Mouse (Mus musculus): ENCODE results near the gene Afap1l2. TPM values are rescaled to one million over a fixed set of nuclear protein-coding genes. Genes with fewer than 3 reads are reported as not detected.

The Afap1l2 gene
- total and polyA plus RNA-seq, 2 experiments from 2014 or later = 8.1 to 15.3 TPM

DNA sequence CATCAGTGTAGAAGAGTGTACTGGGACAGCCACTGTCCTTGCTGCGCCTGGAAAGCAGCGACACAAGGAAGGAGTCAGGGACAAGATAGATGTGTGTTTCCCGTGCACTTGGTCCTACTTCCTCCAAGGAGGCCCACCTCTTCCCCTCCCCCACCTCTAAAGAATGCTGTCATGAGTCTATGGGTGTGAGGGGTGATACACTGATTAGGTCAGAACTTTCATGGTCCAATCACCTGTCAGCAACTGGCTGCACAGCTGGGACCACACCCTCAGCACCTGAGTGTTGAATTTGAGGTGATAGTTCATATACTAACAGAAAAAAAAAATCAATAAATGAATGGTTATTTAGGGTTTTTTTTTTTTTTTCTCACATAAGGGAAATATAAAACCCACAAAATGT, 4.0 kb upstream of the Afap1l2 start:
- no peak for TF ChIP-seq CTCF (IDR thresholded peaks at IDR 0.05)
- Histone ChIP-seq H3K36me3 (ENCODE audit: insufficient read depth, low read length) (no peaks in the 10 kb centered on the region), H3K27ac (ENCODE audit: low read depth, low read length) (no peak overlapping the region), H3K4me1 (ENCODE audit: insufficient read depth, low read length) (peaks cover 3% of the 10 kb centered on the region; the same call in 1 of the 2 replicates), H3K9me3 (ENCODE audit: low read length) (no peaks in the 10 kb centered on the region), H3K4me2 (ENCODE audit: low read depth, low read length, poor library complexity, severe bottlenecking) (no peak overlapping the region), H3K27me3 (ENCODE audit: insufficient read depth, low read length) (peaks cover 13% of the 10 kb centered on the region; the same call in 1 of the 2 replicates), H3K9ac (replicated peaks; ENCODE audit: low read length, poor library complexity, severe bottlenecking) (no peak overlapping the region), H3K4me3 (ENCODE audit: low read depth, low read length) (no peak overlapping the region)
- 87% methylated on average over 3 of the region's 3 CpGs for WGBS
- DNase-seq (ENCODE audit: low spot score) (no peak), ATAC-seq (ENCODE audit: low FRiP score) (no peak)

DNA sequence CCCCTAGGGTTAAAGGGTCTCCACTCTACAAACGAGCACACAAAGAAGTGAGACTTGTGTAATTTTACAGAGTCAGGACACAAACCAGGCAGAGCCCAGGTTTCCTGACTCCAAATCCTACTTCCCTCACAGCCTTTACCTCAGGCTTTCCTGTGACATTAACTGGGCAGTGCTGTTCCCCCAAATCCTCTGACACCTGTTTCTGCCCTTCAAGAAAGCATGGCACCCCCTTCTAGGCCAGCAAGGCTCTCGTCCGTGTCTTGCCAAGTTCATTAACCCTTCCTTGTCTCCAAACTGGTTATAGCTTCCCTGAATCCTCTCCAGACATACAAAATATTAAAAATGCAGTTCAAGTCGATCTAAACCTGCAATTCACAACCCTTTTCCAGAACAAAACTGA, 2.0 kb upstream of the Afap1l2 start:
- Histone ChIP-seq H3K4me2 (ENCODE audit: low read depth, low read length, poor library complexity, severe bottlenecking) (no peak overlapping the region), H3K9ac (replicated peaks; ENCODE audit: low read length, poor library complexity, severe bottlenecking) (no peak overlapping the region), H3K36me3 (ENCODE audit: insufficient read depth, low read length) (no peaks in the 10 kb centered on the region), H3K9me3 (ENCODE audit: low read length) (no peaks in the 10 kb centered on the region), H3K27ac (ENCODE audit: low read depth, low read length) (no peak overlapping the region), H3K4me3 (ENCODE audit: low read depth, low read length) (no peak overlapping the region), H3K4me1 (ENCODE audit: insufficient read depth, low read length) (peaks cover 5% of the 10 kb centered on the region; the same call in 1 of the 2 replicates), H3K27me3 (ENCODE audit: insufficient read depth, low read length) (peaks cover 13% of the 10 kb centered on the region; the same call in 1 of the 2 replicates)
- DNase-seq (ENCODE audit: low spot score) (no peak), ATAC-seq (ENCODE audit: low FRiP score) (no peak)
- 47% methylated on average over 4 of the region's 4 CpGs for WGBS
- TF ChIP-seq CTCF (IDR thresholded peaks at IDR 0.05) = no peak

GRCm38 (mm10) chr19:57009653-57010052, 1.6 kb upstream of the Afap1l2 start:
- H3K4me1 ChIP-seq (ENCODE audit: insufficient read depth, low read length) = peaks cover 5% of the 10 kb centered on the region; the same call in 1 of the 2 replicates
- no peak for ATAC-seq (ENCODE audit: low FRiP score)
- no peak for DNase-seq (ENCODE audit: low spot score)
- no peak overlapping the region for H3K4me2 ChIP-seq (ENCODE audit: low read depth, low read length, poor library complexity, severe bottlenecking)
- no peaks in the 10 kb centered on the region for H3K36me3 ChIP-seq (ENCODE audit: insufficient read depth, low read length)
- H3K4me3 ChIP-seq (ENCODE audit: low read depth, low read length) = no peak overlapping the region
- peaks cover 13% of the 10 kb centered on the region; the same call in 1 of the 2 replicates for H3K27me3 ChIP-seq (ENCODE audit: insufficient read depth, low read length)
- WGBS = 49% methylated on average over 4 of the region's 4 CpGs
- H3K27ac ChIP-seq (ENCODE audit: low read depth, low read length) = no peak overlapping the region
- no peak for TF ChIP-seq CTCF (IDR thresholded peaks at IDR 0.05)
- H3K9me3 ChIP-seq (ENCODE audit: low read length) = no peaks in the 10 kb centered on the region
- H3K9ac ChIP-seq (replicated peaks; ENCODE audit: low read length, poor library complexity, severe bottlenecking) = no peak overlapping the region

- WGBS = 51% methylated on average over 16 of the region's 16 CpGs
- H3K36me3 ChIP-seq (ENCODE audit: insufficient read depth, low read length) = no peaks in the 10 kb centered on the region
- TF ChIP-seq CTCF (IDR thresholded peaks at IDR 0.05) = peak; percentile 37; the same call in 1 of the 2 replicates
- peaks cover 13% of the 10 kb centered on the region; the same call in 1 of the 2 replicates for H3K27me3 ChIP-seq (ENCODE audit: insufficient read depth, low read length)
- no peak for ATAC-seq (ENCODE audit: low FRiP score)
- H3K27ac ChIP-seq (ENCODE audit: low read depth, low read length) = 0 out of 2 replicates have a peak overlapping the region, but pooled peaks have one; percentile 9
- peak; percentile 50 for DNase-seq (ENCODE audit: low spot score)
- peak overlapping the region; percentile 43 for H3K4me3 ChIP-seq (ENCODE audit: low read depth, low read length)
- peak overlapping the region; percentile 82 for H3K4me2 ChIP-seq (ENCODE audit: low read depth, low read length, poor library complexity, severe bottlenecking)
- peak overlapping the region; percentile 48; the same call in 1 of the 2 replicates for H3K9ac ChIP-seq (replicated peaks; ENCODE audit: low read length, poor library complexity, severe bottlenecking)
- peaks cover 5% of the 10 kb centered on the region; the same call in 1 of the 2 replicates for H3K4me1 ChIP-seq (ENCODE audit: insufficient read depth, low read length)
- H3K9me3 ChIP-seq (ENCODE audit: low read length) = no peaks in the 10 kb centered on the region
These were observed 737 bp downstream of the Afap1l2 start for GRCm38 (mm10) chr19:57007291-57007690.

- ATAC-seq (ENCODE audit: low FRiP score) (no peak), DNase-seq (ENCODE audit: low spot score) (no peak)
- Histone ChIP-seq H3K27me3 (ENCODE audit: insufficient read depth, low read length) (peaks cover 13% of the 10 kb centered on the region; the same call in 1 of the 2 replicates), H3K27ac (ENCODE audit: low read depth, low read length) (0 out of 2 replicates have a peak overlapping the region, but pooled peaks have one; percentile 9), H3K36me3 (ENCODE audit: insufficient read depth, low read length) (no peaks in the 10 kb centered on the region), H3K4me3 (ENCODE audit: low read depth, low read length) (peak overlapping the region; percentile 43), H3K4me2 (ENCODE audit: low read depth, low read length, poor library complexity, severe bottlenecking) (peak overlapping the region; percentile 82), H3K9me3 (ENCODE audit: low read length) (no peaks in the 10 kb centered on the region), H3K9ac (replicated peaks; ENCODE audit: low read length, poor library complexity, severe bottlenecking) (0 out of 2 replicates have a peak overlapping the region, but pooled peaks have one; percentile 14), H3K4me1 (ENCODE audit: insufficient read depth, low read length) (peaks cover 5% of the 10 kb centered on the region; the same call in 1 of the 2 replicates)
- TF ChIP-seq CTCF (IDR thresholded peaks at IDR 0.05) = no peak
- WGBS = 50% methylated on average over 13 of the region's 13 CpGs
These were observed 1.2 kb downstream of the Afap1l2 start for GRCm38 (mm10) chr19:57006841-57007240.

DNA sequence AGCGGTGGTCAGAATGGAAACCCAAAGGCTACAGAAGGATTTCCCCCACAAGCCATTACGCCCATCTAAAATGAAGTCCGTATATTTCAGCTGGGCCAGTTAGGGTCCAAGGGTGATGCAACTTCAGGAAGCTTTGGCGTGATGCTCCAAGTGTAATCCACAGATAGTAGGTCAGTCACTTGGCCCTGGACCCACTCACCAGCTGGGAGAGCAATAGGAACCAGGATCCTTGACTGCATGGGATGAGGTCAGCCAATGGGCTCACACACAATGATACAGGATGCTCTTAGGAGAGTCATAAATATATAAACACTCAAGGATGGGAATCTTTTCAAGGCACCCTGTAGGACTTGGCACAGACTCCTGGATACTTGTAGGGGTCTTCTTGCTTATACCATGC, 3.0 kb downstream of the Afap1l2 start:
- H3K9ac ChIP-seq (replicated peaks; ENCODE audit: low read length, poor library complexity, severe bottlenecking) = no peak overlapping the region
- H3K4me1 ChIP-seq (ENCODE audit: insufficient read depth, low read length) = peaks cover 5% of the 10 kb centered on the region; the same call in 1 of the 2 replicates
- 89% methylated on average over 4 of the region's 4 CpGs for WGBS
- H3K27me3 ChIP-seq (ENCODE audit: insufficient read depth, low read length) = peaks cover 13% of the 10 kb centered on the region; the same call in 1 of the 2 replicates
- no peaks in the 10 kb centered on the region for H3K9me3 ChIP-seq (ENCODE audit: low read length)
- ATAC-seq (ENCODE audit: low FRiP score) (no peak), DNase-seq (ENCODE audit: low spot score) (no peak)
- TF ChIP-seq CTCF (IDR thresholded peaks at IDR 0.05) = no peak
- no peak overlapping the region for H3K27ac ChIP-seq (ENCODE audit: low read depth, low read length)
- H3K4me3 ChIP-seq (ENCODE audit: low read depth, low read length) = no peak overlapping the region
- H3K4me2 ChIP-seq (ENCODE audit: low read depth, low read length, poor library complexity, severe bottlenecking) = no peak overlapping the region
- H3K36me3 ChIP-seq (ENCODE audit: insufficient read depth, low read length) = no peaks in the 10 kb centered on the region

Data from midbrain, postnatal 0 days (tissue).